Mouse (Mus musculus) lung, adult 2 months (tissue): ENCODE results near the gene Agl.

Source experiments
- CTCF ChIP-seq: fragments of 200-500 bp; IDR thresholded peaks from 2 replicates; pipeline ENCODE4 v1.5.1; 2011; ENCODE audit warnings: mild to moderate bottlenecking, low read length, control low read depth; ENCODE audit not compliant: insufficient read depth
- POLR2A ChIP-seq: fragments of 200-500 bp; IDR thresholded peaks from 2 replicates; pipeline ENCODE4 v1.6.1; 2011; ENCODE audit warnings: low read depth, mild to moderate bottlenecking, control low read depth, low read length, borderline replicate concordance; ENCODE audit errors: extremely low read depth

- TF ChIP-seq CTCF: no peak
- no peak for TF ChIP-seq POLR2A
These were observed 97.0 kb downstream of the Agl start for GRCm38 (mm10) chr3:116710941-116711340.
